Mouse (Mus musculus) forebrain, postnatal 0 days (tissue): ENCODE data around the gene BC147527. TPM values are rescaled to one million over a fixed set of nuclear protein-coding genes. Genes with fewer than 3 reads are reported as not detected.
"Not testable (repeated sequence)": the region's sequence is repeated elsewhere in the genome, so short reads cannot be mapped to it uniquely, and the experiment has no call there.

Experiments used
- ATAC-seq: fragments of 200-750 bp; cut with Nextera tagmentation; 2 replicates; pipeline ENCODE4 v1.8.0; 2017; ENCODE audit warnings: mild to moderate bottlenecking, moderate library complexity
- DNase-seq: peaks from one replicate; pipeline ENCODE4 v3.0.0-alpha.2; 2015
- H3K27ac ChIP-seq: fragments of 300-500 bp; sonication (generic); 2 replicates; pipeline ENCODE4 v1.5.1; 2014; ENCODE audit warnings: low read depth, mild to moderate bottlenecking, antibody characterized with exemption, low read length, moderate library complexity, mixed read lengths
- H3K27me3 ChIP-seq: fragments of 300-500 bp; sonication (generic); 2 replicates; pipeline ENCODE4 v1.6.1; 2014; ENCODE audit warnings: mild to moderate bottlenecking, low read length, mixed read lengths; ENCODE audit not compliant: insufficient read depth
- H3K36me3 ChIP-seq: fragments of 300-500 bp; sonication (generic); 2 replicates; pipeline ENCODE4 v1.6.1; 2014; ENCODE audit warnings: mild to moderate bottlenecking, moderate library complexity; ENCODE audit not compliant: insufficient read depth
- H3K4me1 ChIP-seq: fragments of 300-500 bp; sonication (generic); 2 replicates; pipeline ENCODE4 v1.6.1; 2014; ENCODE audit warnings: antibody characterized with exemption; ENCODE audit not compliant: insufficient read depth
- H3K4me2 ChIP-seq: fragments of 300-500 bp; sonication (generic); 2 replicates; pipeline ENCODE4 v1.6.1; 2014; ENCODE audit warnings: low read depth, mild to moderate bottlenecking, moderate library complexity
- H3K4me3 ChIP-seq: fragments of 300-500 bp; sonication (generic); 2 replicates; pipeline ENCODE4 v1.5.1; 2014; ENCODE audit warnings: low read depth, low read length, mixed read lengths
- H3K9ac ChIP-seq: fragments of 300-500 bp; sonication (generic); 2 replicates; pipeline ENCODE4 v1.6.1; 2014; ENCODE audit warnings: mild to moderate bottlenecking
- H3K9me3 ChIP-seq: fragments of 300-500 bp; sonication (generic); 2 replicates; pipeline ENCODE4 v1.6.1; 2016; ENCODE audit warnings: low read length
- CTCF ChIP-seq: sonication (generic); IDR thresholded peaks from 2 replicates; pipeline ENCODE4 v1.5.1; 2016; ENCODE audit warnings: antibody characterized with exemption, control low read depth, low read depth
- WGBS: fragments of 180-500 bp; shearing (Covaris S2); extraction: QIAGEN DNeasy Blood & Tissue Kit; methylation state at CpG from one replicate; pipeline ENCODE4 v1.1.7; 2014; 5-methylcytosine and 5-hydroxymethylcytosine counted together
- polyA plus RNA-seq: library from polyadenylated mRNA; unstranded; fragments of >200 nt; fragmentation: Nextera tagmentation; extraction: Ambion mirVana; gene quantifications from 2 replicates; pipeline ENCODE4 v1.2.1, GENCODE M21; 2015
- total RNA-seq: library from RNA; depleted of rRNA; stranded (reverse); fragments of >200 nt; gene quantifications from 2 replicates; pipeline ENCODE4 v1.2.3, GENCODE M21; 2014; rRNA removed

Gene BC147527
- total RNA-seq (not detected in 2 replicates), polyA plus RNA-seq (0.09 and 0.23 TPM in 2 replicates)

DNA sequence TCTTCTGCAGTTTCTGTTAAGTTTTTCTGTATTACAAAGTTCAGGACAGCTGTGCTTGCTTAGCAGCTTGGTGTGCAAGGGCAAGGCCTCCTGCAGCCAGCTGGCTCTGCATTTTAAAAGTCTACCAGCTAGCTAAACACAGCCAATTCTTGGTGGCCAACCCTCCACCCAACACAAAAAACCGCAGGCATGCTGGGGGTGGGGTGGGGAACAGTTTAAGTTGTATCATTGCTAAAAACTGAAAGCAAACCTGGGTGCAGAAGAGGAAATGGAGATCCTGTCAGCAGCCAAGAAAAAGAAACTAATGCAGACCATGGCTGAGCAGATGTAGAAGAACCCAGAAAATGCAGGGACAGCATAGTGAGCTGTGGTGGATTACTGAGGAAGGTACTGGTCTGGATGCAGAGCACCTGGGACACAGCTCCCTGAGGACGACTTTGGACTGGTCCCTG lies at the start of gene BC147527:
Gene BC147527 (plus strand): TSS at position 402 of the 452 bp plus-strand sequence.
- H3K9me3 ChIP-seq: no peaks in the 10 kb centered on the region
- no peak within 1 kb of the TSS for H3K27ac ChIP-seq
- no peaks in the 10 kb centered on the region for H3K4me1 ChIP-seq
- H3K4me3 ChIP-seq: no peak within 1 kb of the TSS
- ATAC-seq (no peak), DNase-seq (no peak)
- no peaks in the 10 kb centered on the region for H3K27me3 ChIP-seq
- no peak within 1 kb of the TSS for H3K9ac ChIP-seq
- no peak for TF ChIP-seq CTCF
- no peaks in the 10 kb centered on the region for H3K36me3 ChIP-seq
- no peak within 1 kb of the TSS for H3K4me2 ChIP-seq
- 38% methylated on average over 2 of the region's 2 CpGs for WGBS

- ATAC-seq, H3K9me3 ChIP-seq, H3K4me2 ChIP-seq, H3K36me3 ChIP-seq, H3K27me3 ChIP-seq, H3K4me3 ChIP-seq, DNase-seq, H3K9ac ChIP-seq, H3K4me1 ChIP-seq, H3K27ac ChIP-seq: not testable (repeated sequence)
- WGBS: 88% methylated on average over 2 of the region's 3 CpGs
Observed at GRCm38 (mm10) chr13:120251208-120251924, 48.8 kb upstream of the BC147527 start.

GRCm38 (mm10) chr13:120258817-120259658 lies 41.2 kb upstream of the BC147527 start:
- ATAC-seq, H3K27ac ChIP-seq, H3K27me3 ChIP-seq, H3K9me3 ChIP-seq, H3K4me2 ChIP-seq, H3K4me3 ChIP-seq, H3K4me1 ChIP-seq, DNase-seq, H3K9ac ChIP-seq, H3K36me3 ChIP-seq: not testable (repeated sequence)
- 90% methylated on average over 3 of the region's 3 CpGs for WGBS

DNA sequence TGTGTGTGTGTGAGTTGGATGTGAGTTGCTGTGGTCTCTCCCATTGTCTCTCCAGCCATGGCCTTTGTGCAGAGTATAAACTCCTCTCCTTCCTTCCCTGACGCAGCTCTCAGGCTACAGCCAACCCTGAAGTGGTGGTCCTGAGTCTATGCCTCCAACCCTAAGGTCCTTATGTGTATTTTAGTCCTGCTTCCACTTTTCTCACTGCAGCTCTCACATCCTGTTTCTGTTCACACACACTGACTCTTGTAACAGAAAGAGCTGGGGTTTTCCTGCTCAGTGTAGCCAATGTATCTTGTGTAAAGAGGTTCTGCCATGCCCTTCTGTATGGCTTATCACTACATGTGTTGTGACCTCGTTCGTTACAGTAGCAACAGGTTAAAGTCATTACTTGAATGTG lies 40.5 kb upstream of the BC147527 start:
- H3K9me3 ChIP-seq, DNase-seq, ATAC-seq, H3K27me3 ChIP-seq, H3K27ac ChIP-seq, H3K36me3 ChIP-seq, H3K4me1 ChIP-seq, H3K4me2 ChIP-seq, H3K4me3 ChIP-seq, H3K9ac ChIP-seq: not testable (repeated sequence)
- 70% methylated on average over 3 of the region's 3 CpGs for WGBS

- not testable (repeated sequence) for ATAC-seq, H3K27me3 ChIP-seq, H3K4me1 ChIP-seq, H3K4me3 ChIP-seq, DNase-seq, H3K27ac ChIP-seq, H3K36me3 ChIP-seq, H3K9me3 ChIP-seq, H3K9ac ChIP-seq, H3K4me2 ChIP-seq
- 88% methylated on average over 2 of the region's 2 CpGs for WGBS
Observed at GRCm38 (mm10) chr13:120262870-120263269, 37.3 kb upstream of the BC147527 start, which contains the start of gene AF067061. TSS of gene AF067061 (plus strand) at chr13:120263114.

GRCm38 (mm10) chr13:120277837-120278236 lies 22.4 kb upstream of the BC147527 start:
- not testable (repeated sequence) for ATAC-seq, H3K36me3 ChIP-seq, H3K4me2 ChIP-seq, H3K4me1 ChIP-seq, H3K4me3 ChIP-seq, DNase-seq, H3K27ac ChIP-seq, H3K9me3 ChIP-seq, H3K9ac ChIP-seq, H3K27me3 ChIP-seq
- 30% methylated on average over 2 of the region's 2 CpGs for WGBS

DNA sequence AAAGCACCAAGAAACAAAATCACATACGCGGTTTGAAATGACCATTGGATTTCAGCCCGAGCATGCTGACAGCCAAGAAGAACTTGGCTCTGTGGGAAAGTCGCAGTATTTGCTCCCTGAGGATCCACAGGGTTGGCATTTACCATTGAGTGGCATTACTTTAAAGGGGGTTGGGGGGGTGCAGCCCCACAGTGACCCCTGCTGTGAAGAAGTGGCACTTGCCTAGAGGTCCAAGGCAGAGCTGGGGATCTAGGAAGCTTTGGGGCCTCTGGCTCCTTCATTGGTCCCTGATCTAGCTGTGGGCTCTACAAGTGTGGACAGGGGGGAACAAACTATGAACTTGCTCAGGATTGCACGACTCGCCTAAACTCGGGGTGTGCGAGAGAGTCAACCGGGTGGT lies 21.4 kb upstream of the BC147527 start:
- Histone ChIP-seq H3K4me1 (no peaks in the 10 kb centered on the region), H3K9me3 (no peaks in the 10 kb centered on the region), H3K4me2 (no peak overlapping the region), H3K4me3 (no peak overlapping the region), H3K27me3 (no peaks in the 10 kb centered on the region), H3K36me3 (no peaks in the 10 kb centered on the region), H3K9ac (no peak overlapping the region), H3K27ac (no peak overlapping the region)
- DNase-seq (no peak), ATAC-seq (no peak)
- no peak for TF ChIP-seq CTCF
- WGBS: 90% methylated on average over 9 of the region's 9 CpGs
